Mouse (Mus musculus) MEL (cell line): ENCODE results near the gene Casc3.

ENCODE experiments used
- CTCF ChIP-seq, 3 experiments: IDR thresholded peaks in 2 of 3; conservative IDR thresholded peaks in 1 of 3; 2 replicates each; pipeline ENCODE4 v1.5.1; 2011 to 2012; ENCODE audit warnings: low read length in 3 of 3, low read depth in 2 of 3, mild to moderate bottlenecking in 2 of 3, improper control_type of control experiment in 1 of 3, inconsistent platforms in 1 of 3, mixed read lengths in 1 of 3, moderate library complexity in 1 of 3; ENCODE audit not compliant: control insufficient read depth in 1 of 3, insufficient read depth in 1 of 3, poor library complexity in 1 of 3, severe bottlenecking in 1 of 3
- EP300 ChIP-seq, 2 experiments: IDR thresholded peaks; 2 replicates each; pipeline ENCODE4 v1.6.1; 2011; ENCODE audit warnings: improper control_type of control experiment in 2 of 2, low read length in 2 of 2, low read depth in 1 of 2, mild to moderate bottlenecking in 1 of 2
- GATA1 ChIP-seq: IDR thresholded peaks from 2 replicates; pipeline ENCODE4 v1.6.1; 2011; ENCODE audit warnings: low read depth, low read length, improper control_type of control experiment
- JUND ChIP-seq: IDR thresholded peaks from 2 replicates; pipeline ENCODE4 v1.6.1; 2011; ENCODE audit warnings: low read depth, mild to moderate bottlenecking, improper control_type of control experiment, low read length
- MAX ChIP-seq: IDR thresholded peaks from 2 replicates; pipeline ENCODE4 v1.6.1; 2011; ENCODE audit warnings: low read length, improper control_type of control experiment
- TCF12 ChIP-seq: IDR thresholded peaks from 2 replicates; pipeline ENCODE4 v1.6.1; 2014; ENCODE audit warnings: low read depth, mild to moderate bottlenecking, inconsistent platforms, low read length, improper control_type of control experiment, moderate library complexity
- ZMIZ1 ChIP-seq: IDR thresholded peaks from 2 replicates; pipeline ENCODE4 v1.6.1; 2012; ENCODE audit warnings: low read depth, mild to moderate bottlenecking, inconsistent platforms, low read length, improper control_type of control experiment, moderate library complexity

DNA sequence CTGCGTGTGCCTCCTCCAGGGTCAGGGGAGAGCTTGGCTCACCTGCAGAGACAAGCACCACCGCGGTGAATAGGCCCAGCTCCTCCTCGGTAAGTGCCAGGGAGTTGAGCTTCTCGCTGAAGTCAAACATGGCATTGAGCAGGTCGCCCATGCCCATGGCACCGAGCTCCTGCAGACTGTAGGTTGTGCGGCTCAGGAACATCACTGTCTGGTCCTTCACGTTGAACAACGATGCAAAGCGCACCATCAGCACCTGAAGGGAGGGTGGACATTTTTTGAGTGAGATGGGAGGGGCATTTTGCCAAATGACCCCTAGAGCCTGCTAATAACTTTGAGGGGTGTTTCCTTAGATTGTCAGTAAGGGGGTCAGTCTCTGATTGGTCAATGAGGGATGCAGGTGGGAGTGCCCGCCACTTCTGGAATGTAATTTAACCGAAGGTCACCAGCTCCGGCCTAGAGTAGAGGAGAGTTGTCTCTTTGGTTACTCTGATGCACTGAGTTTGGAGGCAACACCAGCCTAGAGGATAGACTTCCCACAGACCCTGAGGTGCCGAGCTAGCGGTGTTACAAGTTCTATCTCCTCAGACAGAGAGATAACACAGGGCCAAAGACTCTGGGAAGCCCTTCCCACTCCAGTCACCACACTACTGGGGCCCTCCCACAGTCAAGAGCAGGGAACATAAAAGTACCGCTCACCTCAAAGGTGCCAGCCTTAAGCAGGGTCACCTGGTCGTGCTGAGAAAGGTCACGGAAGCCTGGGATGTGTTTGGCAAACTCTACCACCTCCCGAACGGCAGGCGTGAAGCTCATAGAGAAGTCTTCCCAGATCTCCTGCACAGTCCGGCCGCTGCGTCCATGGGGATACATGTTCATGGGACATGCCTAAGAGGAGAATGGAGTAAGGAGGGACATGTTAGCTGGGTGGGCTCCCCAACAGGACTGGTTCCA, 35.4 kb upstream of the Casc3 start:
- no peak for TF ChIP-seq EP300 (IDR thresholded peaks at IDR 0.05; ENCODE audit: low read depth in 1 of 2, low read length in 2 of 2)
- no peak for TF ChIP-seq ZMIZ1
- TF ChIP-seq CTCF (IDR thresholded peaks at IDR 0.05 in 2 of 3, conservative IDR thresholded peaks at IDR 0.05 in 1 of 3; ENCODE audit: control insufficient read depth in 1 of 3, insufficient read depth in 1 of 3, low read depth in 2 of 3, low read length in 3 of 3, poor library complexity in 1 of 3, severe bottlenecking in 1 of 3): no peak
- TF ChIP-seq MAX: no peak
- peak; percentile 40; the same call in 1 of the 2 replicates for TF ChIP-seq GATA1
- TF ChIP-seq JUND: no peak
- no peak for TF ChIP-seq TCF12
